Mouse (Mus musculus): ENCODE data around the gene Cnn2. TPM values are rescaled to one million over a fixed set of nuclear protein-coding genes. Genes with fewer than 3 reads are reported as not detected.

The Cnn2 gene
- polyA plus RNA-seq, 1 experiment = 642 TPM

DNA sequence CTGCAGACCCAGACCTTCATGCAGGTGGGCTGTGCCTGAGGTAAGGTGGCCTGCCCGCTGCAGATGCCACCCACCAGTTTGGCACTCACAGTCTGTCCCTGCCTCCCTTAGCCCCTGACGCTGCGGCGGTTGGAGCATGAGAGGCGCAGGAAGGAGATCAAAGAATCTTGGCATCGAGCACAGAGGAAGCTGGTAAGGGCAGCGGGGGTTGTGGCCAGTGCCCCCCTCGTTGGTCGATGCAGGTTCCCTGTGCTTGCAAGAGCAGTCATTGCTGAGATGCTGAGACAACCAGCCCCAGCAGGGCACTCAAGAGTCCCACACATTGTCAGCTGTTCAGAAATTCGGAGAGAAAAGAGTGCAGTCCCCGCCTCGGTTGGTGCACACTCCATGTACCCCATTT is 33.8 kb downstream of the Cnn2 start:
- Histone ChIP-seq H3K27ac (ENCODE audit: insufficient read depth, low read length) (no peak overlapping the region), H3K4me3 (ENCODE audit: insufficient read depth, low read length) (no peak overlapping the region), H3K4me1 (ENCODE audit: control insufficient read depth, insufficient read depth, low read length) (peaks cover 8% of the 10 kb centered on the region)
- TF ChIP-seq POLR2A (IDR thresholded peaks at IDR 0.05; ENCODE audit: low read depth, low read length) = no peak
- no peak for TF ChIP-seq CTCF (IDR thresholded peaks at IDR 0.05; ENCODE audit: borderline replicate concordance, insufficient read depth, low read length)

DNA sequence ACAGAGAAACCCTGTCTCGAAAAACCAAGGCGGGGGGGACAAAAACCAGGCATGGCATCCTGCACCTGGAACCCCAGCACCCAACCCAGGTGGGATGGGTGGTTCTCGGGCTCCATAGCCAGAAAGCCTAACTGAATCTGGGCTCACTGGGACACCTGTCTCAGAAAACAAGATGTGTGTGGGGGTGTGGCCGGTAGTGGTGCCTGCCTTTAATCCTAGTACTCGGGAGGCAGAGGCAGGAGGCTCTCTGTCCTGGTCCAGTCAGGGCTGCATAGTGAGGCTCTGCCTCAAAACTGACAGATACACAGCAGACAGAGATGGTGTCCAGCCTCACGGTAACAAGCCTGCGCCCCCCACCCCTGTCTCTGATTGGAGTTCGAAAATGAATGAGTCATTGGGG is 34.4 kb downstream of the Cnn2 start:
- TF ChIP-seq CTCF (IDR thresholded peaks at IDR 0.05; ENCODE audit: borderline replicate concordance, insufficient read depth, low read length) = no peak
- TF ChIP-seq POLR2A (IDR thresholded peaks at IDR 0.05; ENCODE audit: low read depth, low read length) = no peak
- H3K4me1 ChIP-seq (ENCODE audit: control insufficient read depth, insufficient read depth, low read length) = peaks cover 8% of the 10 kb centered on the region
- H3K27ac ChIP-seq (ENCODE audit: insufficient read depth, low read length) = no peak overlapping the region
- no peak overlapping the region for H3K4me3 ChIP-seq (ENCODE audit: insufficient read depth, low read length)

DNA sequence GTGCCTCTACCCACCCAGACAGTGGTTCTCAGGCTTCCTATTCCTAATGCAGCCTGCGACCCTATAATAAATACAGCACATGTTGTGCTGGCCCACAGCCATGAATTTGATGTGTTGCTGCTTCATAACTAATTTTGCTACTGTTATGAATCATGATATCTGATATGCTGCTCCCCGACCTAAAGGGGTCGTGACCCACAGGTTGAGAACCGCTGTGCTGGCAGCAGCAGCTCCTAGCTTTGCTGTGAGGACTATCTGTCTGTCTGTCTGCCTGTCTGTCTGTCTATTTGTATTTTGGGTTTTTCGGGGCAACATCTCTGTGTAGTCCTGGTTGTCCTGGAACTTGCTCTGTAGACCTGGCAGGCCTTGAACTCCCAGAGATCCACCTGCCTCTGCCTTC is 35.4 kb downstream of the Cnn2 start:
- Histone ChIP-seq H3K4me1 (ENCODE audit: control insufficient read depth, insufficient read depth, low read length) (peaks cover 8% of the 10 kb centered on the region), H3K27ac (ENCODE audit: insufficient read depth, low read length) (no peak overlapping the region), H3K4me3 (ENCODE audit: insufficient read depth, low read length) (no peak overlapping the region)
- no peak for TF ChIP-seq POLR2A (IDR thresholded peaks at IDR 0.05; ENCODE audit: low read depth, low read length)
- no peak for TF ChIP-seq CTCF (IDR thresholded peaks at IDR 0.05; ENCODE audit: borderline replicate concordance, insufficient read depth, low read length)

- TF ChIP-seq CTCF (IDR thresholded peaks at IDR 0.05; ENCODE audit: borderline replicate concordance, insufficient read depth, low read length) (no peak), POLR2A (IDR thresholded peaks at IDR 0.05; ENCODE audit: low read depth, low read length) (no peak)
- no peak overlapping the region for H3K4me3 ChIP-seq (ENCODE audit: insufficient read depth, low read length)
- H3K27ac ChIP-seq (ENCODE audit: insufficient read depth, low read length) = no peak overlapping the region
Measured at GRCm38 (mm10) chr10:80024229-80025043, 36.1 kb downstream of the Cnn2 start.

DNA sequence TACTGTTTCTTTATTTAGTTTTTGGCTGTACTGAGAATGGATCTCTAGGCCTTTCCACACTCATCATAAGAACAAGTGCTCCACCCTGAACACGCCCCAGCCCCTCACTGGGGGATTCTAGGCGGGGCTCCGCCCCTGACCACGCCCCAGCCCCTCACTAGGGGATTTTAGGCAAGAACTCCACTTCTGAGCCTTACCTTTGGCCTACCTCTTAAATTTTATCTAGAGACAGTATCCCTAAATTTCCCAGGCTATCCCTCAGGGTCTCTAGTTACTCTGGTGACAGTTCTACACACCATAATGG is 36.6 kb downstream of the Cnn2 start:
- TF ChIP-seq POLR2A (IDR thresholded peaks at IDR 0.05; ENCODE audit: low read depth, low read length) (no peak), CTCF (IDR thresholded peaks at IDR 0.05; ENCODE audit: borderline replicate concordance, insufficient read depth, low read length) (no peak)
- Histone ChIP-seq H3K4me3 (ENCODE audit: insufficient read depth, low read length) (no peak overlapping the region), H3K4me1 (ENCODE audit: control insufficient read depth, insufficient read depth, low read length) (peaks cover 8% of the 10 kb centered on the region), H3K27ac (ENCODE audit: insufficient read depth, low read length) (no peak overlapping the region)

More at GRCm38 (mm10) chr10:80024229-80025043, 36.1 kb downstream of the Cnn2 start:
- H3K4me1 ChIP-seq (ENCODE audit: control insufficient read depth, insufficient read depth, low read length) = peaks cover 8% of the 10 kb centered on the region

GRCm38 (mm10) chr10:80025463-80025862 is 37.1 kb downstream of the Cnn2 start:
- Histone ChIP-seq H3K4me3 (ENCODE audit: insufficient read depth, low read length) (no peak overlapping the region), H3K4me1 (ENCODE audit: control insufficient read depth, insufficient read depth, low read length) (peaks cover 8% of the 10 kb centered on the region), H3K27ac (ENCODE audit: insufficient read depth, low read length) (no peak overlapping the region)
- TF ChIP-seq CTCF (IDR thresholded peaks at IDR 0.05; ENCODE audit: borderline replicate concordance, insufficient read depth, low read length) (no peak), POLR2A (IDR thresholded peaks at IDR 0.05; ENCODE audit: low read depth, low read length) (no peak)

GRCm38 (mm10) chr10:80025889-80026288 is 37.5 kb downstream of the Cnn2 start:
- Histone ChIP-seq H3K4me1 (ENCODE audit: control insufficient read depth, insufficient read depth, low read length) (peaks cover 8% of the 10 kb centered on the region), H3K27ac (ENCODE audit: insufficient read depth, low read length) (no peak overlapping the region), H3K4me3 (ENCODE audit: insufficient read depth, low read length) (no peak overlapping the region)
- TF ChIP-seq CTCF (IDR thresholded peaks at IDR 0.05; ENCODE audit: borderline replicate concordance, insufficient read depth, low read length) (no peak), POLR2A (IDR thresholded peaks at IDR 0.05; ENCODE audit: low read depth, low read length) (no peak)

GRCm38 (mm10) chr10:80027681-80028520 is 39.5 kb downstream of the Cnn2 start:
- H3K4me1 ChIP-seq (ENCODE audit: control insufficient read depth, insufficient read depth, low read length) = peaks cover 8% of the 10 kb centered on the region
- H3K27ac ChIP-seq (ENCODE audit: insufficient read depth, low read length) = no peak overlapping the region
- TF ChIP-seq CTCF (IDR thresholded peaks at IDR 0.05; ENCODE audit: borderline replicate concordance, insufficient read depth, low read length) (no peak), POLR2A (IDR thresholded peaks at IDR 0.05; ENCODE audit: low read depth, low read length) (no peak)
- no peak overlapping the region for H3K4me3 ChIP-seq (ENCODE audit: insufficient read depth, low read length)

GRCm38 (mm10) chr10:80028521-80028846 is 40.1 kb downstream of the Cnn2 start:
- Histone ChIP-seq H3K27ac (ENCODE audit: insufficient read depth, low read length) (no peak overlapping the region), H3K4me3 (ENCODE audit: insufficient read depth, low read length) (no peak overlapping the region), H3K4me1 (ENCODE audit: control insufficient read depth, insufficient read depth, low read length) (peaks cover 9% of the 10 kb centered on the region)
- TF ChIP-seq CTCF (IDR thresholded peaks at IDR 0.05; ENCODE audit: borderline replicate concordance, insufficient read depth, low read length) (no peak), POLR2A (IDR thresholded peaks at IDR 0.05; ENCODE audit: low read depth, low read length) (no peak)

DNA sequence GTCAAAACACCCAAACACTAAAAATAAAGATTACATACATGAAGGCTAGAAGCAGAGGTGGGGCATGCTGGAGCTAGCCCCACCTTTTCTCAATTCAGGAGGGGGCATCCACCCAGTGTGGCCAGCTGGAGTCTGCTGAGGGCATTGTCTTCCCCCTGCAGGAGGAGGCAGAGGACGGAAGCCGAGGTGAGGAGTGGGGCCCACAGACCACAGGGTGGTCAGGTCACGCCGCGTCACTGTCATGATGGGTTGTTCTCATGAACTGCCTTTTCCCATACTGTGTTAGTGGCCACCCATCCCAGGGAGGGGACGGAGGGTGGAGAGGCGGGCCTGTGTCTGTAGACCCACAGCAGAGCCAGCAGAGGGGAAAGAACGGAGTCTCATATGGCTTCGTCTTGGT is 41.8 kb downstream of the Cnn2 start:
- Histone ChIP-seq H3K4me1 (ENCODE audit: control insufficient read depth, insufficient read depth, low read length) (peaks cover 5% of the 10 kb centered on the region), H3K27ac (ENCODE audit: insufficient read depth, low read length) (no peak overlapping the region), H3K4me3 (ENCODE audit: insufficient read depth, low read length) (no peak overlapping the region)
- TF ChIP-seq POLR2A (IDR thresholded peaks at IDR 0.05; ENCODE audit: low read depth, low read length) (no peak), CTCF (IDR thresholded peaks at IDR 0.05; ENCODE audit: borderline replicate concordance, insufficient read depth, low read length) (no peak)

Measured in embryonic fibroblast, embryonic 13.5 days (primary cell).